Mouse (Mus musculus) testis, adult 2 months (tissue): ENCODE data around the gene Gse1. TPM values are rescaled to one million over a fixed set of nuclear protein-coding genes. Genes with fewer than 3 reads are reported as not detected.

Experiments
- H3K27ac ChIP-seq: fragments of 200-500 bp; 2 replicates; pipeline ENCODE4 v1.5.1; 2012; ENCODE audit warnings: low read depth, low read length; ENCODE audit not compliant: control insufficient read depth, insufficient read depth
- H3K27me3 ChIP-seq: fragments of 200-500 bp; 2 replicates; pipeline ENCODE4 v1.6.1; 2012; ENCODE audit warnings: mild to moderate bottlenecking, low read length, moderate library complexity; ENCODE audit not compliant: control insufficient read depth, insufficient read depth
- H3K36me3 ChIP-seq: fragments of 200-500 bp; 2 replicates; pipeline ENCODE4 v1.6.1; 2012; ENCODE audit warnings: mild to moderate bottlenecking, low read length; ENCODE audit not compliant: control insufficient read depth, insufficient read depth
- H3K4me1 ChIP-seq: fragments of 200-500 bp; 2 replicates; pipeline ENCODE4 v1.6.1; 2012; ENCODE audit warnings: low read length; ENCODE audit not compliant: control insufficient read depth, insufficient read depth
- H3K4me3 ChIP-seq: fragments of 200-500 bp; 2 replicates; pipeline ENCODE4 v1.5.1; 2012; ENCODE audit warnings: low read depth, mild to moderate bottlenecking, low read length, moderate library complexity, mixed read lengths; ENCODE audit not compliant: control insufficient read depth
- CTCF ChIP-seq: fragments of 200-500 bp; IDR thresholded peaks from 2 replicates; pipeline ENCODE4 v1.5.1; 2012; ENCODE audit warnings: low read depth, mild to moderate bottlenecking, inconsistent platforms, low read length, moderate library complexity; ENCODE audit not compliant: control insufficient read depth, insufficient read depth, insufficient replicate concordance
- POLR2A ChIP-seq: fragments of 200-500 bp; IDR thresholded peaks from 2 replicates; pipeline ENCODE4 v1.6.1; 2012; ENCODE audit warnings: low read depth, mild to moderate bottlenecking, inconsistent platforms, low read length, moderate library complexity; ENCODE audit not compliant: control insufficient read depth
- polyA plus RNA-seq: library from polyadenylated mRNA; depleted of rRNA; stranded (reverse); fragments of >200 nt; gene quantifications from 2 replicates; pipeline ENCODE4 v1.2.3, GENCODE M21; 2012

Gene Gse1
- polyA plus RNA-seq, 1 experiment: 4.0 TPM

DNA sequence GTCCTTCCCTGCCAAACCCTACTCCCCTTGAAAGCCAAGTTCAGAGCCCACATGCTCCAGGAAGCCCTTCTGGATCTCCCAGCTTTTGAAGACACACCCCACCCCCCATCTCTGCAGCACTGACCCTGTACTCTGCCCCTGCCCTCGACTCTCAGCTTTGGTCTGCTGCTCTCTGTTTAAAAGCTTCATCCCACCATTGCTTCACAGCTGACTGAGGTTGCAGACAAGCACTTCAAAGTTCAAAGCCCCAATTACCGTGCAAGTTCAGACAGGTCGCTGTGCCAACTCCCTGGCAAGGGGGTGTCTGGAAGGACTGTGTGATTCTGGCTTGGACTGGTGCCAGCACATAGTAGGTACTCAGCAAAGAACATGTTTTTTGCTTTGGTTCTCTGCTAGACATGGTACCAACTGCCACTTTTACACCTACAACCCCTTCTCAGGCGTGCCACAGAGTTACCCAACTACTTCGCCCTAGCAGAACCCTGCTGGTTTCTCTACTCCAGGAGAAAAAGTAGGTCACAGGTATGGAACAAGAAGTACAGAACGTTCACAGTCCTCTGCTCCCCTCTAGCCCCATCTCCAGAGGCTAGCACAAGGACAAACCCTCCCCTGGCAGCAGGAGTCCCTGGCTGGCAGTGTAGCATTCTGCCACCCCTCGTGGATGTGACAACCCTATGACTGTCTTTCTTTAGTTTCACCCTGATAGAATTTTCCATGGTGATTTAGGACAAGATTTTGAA, 123.2 kb downstream of the Gse1 start:
- H3K4me1 ChIP-seq: peaks cover 2% of the 10 kb centered on the region; the same call in 1 of the 2 replicates
- TF ChIP-seq CTCF (no peak), POLR2A (no peak)
- H3K36me3 ChIP-seq: no peaks in the 10 kb centered on the region

DNA sequence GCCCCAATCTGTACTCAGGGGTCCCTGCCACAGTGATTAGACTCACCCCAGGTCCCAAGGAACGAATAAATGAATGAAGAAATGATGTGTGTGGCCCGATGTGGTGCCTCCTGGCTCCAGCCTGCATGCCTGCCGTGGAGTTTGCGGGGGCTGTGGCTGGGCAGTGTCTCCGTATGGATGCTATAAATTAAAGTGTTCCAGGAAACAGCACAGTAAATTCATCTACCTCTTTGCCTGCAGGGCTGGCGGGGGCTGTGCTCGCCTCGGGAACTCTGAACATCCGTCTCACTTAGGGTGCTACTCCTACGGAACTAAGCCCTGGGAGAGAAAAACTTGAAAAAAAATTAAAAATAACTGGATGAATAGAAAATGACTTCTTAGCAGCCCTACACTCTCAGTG, 123.8 kb downstream of the Gse1 start:
- TF ChIP-seq POLR2A (no peak), CTCF (no peak)
- H3K4me1 ChIP-seq: peaks cover 2% of the 10 kb centered on the region; the same call in 1 of the 2 replicates
- no peaks in the 10 kb centered on the region for H3K36me3 ChIP-seq
- no peak overlapping the region for H3K27ac ChIP-seq
- H3K27me3 ChIP-seq: no peaks in the 10 kb centered on the region
- H3K4me3 ChIP-seq: no peak overlapping the region

More for the DNA sequence above, 123.2 kb downstream of the Gse1 start:
- no peak overlapping the region for H3K4me3 ChIP-seq
- no peaks in the 10 kb centered on the region for H3K27me3 ChIP-seq
- H3K27ac ChIP-seq: no peak overlapping the region

DNA sequence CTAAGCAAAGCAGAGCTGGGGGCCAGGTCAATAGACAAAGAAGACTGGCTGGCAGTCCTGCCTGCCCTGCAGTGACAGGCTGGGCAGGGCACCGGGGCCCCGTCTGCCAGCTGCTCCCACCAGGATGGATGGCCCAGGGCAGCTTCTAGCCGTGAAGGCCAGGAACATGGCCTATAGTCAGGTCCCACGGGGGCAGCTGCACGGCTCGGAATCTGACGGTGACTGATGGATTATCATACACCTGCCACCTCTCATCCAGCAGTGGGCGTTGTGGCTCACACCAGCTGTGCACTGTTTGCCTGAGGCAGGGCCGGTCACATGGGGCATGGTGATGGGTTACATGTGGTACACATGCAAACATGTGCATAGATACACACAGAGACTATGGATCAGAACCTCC, 127.8 kb downstream of the Gse1 start:
- Histone ChIP-seq H3K27ac (no peak overlapping the region), H3K36me3 (no peaks in the 10 kb centered on the region), H3K27me3 (no peaks in the 10 kb centered on the region), H3K4me1 (peaks cover 2% of the 10 kb centered on the region; the same call in 1 of the 2 replicates), H3K4me3 (no peak overlapping the region)
- no peak for TF ChIP-seq POLR2A
- TF ChIP-seq CTCF: no peak

DNA sequence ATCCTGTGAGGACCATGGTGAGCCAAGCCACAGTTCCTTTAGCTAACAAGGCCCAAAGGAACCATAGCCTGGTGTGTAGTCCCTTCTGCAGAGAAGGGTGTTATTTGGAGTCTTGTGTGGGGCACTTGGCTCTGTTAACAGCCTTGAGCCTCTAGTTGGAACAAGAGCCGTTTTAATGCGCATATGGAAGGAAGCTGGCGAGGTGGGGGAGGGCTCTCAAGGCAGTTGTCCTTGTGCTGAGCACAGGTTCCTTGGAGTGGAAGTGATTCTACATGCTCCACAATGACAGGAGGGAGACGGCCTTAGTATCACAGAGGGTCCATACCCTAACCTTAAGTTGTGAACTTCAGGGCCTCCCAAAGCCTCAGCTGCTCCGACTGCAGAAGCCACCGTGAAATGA, 129.2 kb downstream of the Gse1 start:
- H3K4me1 ChIP-seq: no peaks in the 10 kb centered on the region
- TF ChIP-seq POLR2A (no peak), CTCF (no peak)
- H3K27me3 ChIP-seq: no peaks in the 10 kb centered on the region
- H3K36me3 ChIP-seq: no peaks in the 10 kb centered on the region
- H3K4me3 ChIP-seq: no peak overlapping the region
- H3K27ac ChIP-seq: no peak overlapping the region

DNA sequence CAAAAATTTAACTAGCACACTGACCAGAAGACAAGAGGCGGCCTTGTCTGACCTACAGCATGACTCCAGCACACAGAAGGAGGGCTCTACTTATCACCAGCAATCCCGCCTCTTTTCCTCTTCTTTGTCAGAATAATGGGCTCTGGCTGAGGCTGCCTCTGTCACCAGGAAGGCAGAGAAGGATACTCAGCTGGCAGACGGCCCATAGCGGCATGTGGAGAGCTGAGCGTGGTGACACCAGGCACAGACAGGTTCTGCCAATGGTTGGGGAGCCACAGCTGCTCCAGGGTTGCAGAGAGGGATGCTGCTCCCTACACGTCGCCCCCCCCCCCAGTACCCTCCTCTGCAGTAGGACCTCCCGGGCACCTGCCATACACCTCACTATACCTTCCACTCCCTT, 133.0 kb downstream of the Gse1 start:
- no peaks in the 10 kb centered on the region for H3K36me3 ChIP-seq
- H3K27ac ChIP-seq: no peak overlapping the region
- H3K27me3 ChIP-seq: no peaks in the 10 kb centered on the region
- TF ChIP-seq CTCF (no peak), POLR2A (no peak)
- H3K4me3 ChIP-seq: no peak overlapping the region
- H3K4me1 ChIP-seq: no peaks in the 10 kb centered on the region

DNA sequence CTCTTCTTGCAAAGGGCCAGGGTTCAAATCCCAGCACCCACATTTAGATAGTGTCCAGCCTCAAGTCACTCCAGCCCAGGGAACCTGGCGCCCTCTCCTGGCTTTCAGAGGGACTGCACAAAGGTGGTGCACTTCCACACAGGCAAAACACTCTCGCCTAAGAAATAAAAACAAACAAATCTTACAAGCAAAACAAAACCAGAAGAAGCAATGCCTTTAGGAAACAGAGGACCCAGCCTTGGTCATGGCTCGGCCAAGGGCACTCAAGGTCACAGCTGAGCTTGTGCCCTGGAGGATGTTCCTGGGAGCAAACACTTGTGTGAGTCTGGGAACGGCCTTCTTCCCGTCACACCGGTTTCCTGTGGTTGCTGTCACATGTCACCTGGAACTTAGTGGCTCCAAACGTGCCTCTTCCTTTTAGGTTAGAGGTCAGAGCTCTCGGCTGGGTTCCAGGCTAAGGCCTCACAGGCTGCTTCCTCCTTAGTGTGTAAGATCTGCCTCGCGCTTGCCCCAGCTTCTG, 135.4 kb downstream of the Gse1 start:
- TF ChIP-seq CTCF: peak; percentile 81; the same call in 1 of the 2 replicates
- TF ChIP-seq POLR2A: no peak
- Histone ChIP-seq H3K4me3 (no peak overlapping the region), H3K36me3 (no peaks in the 10 kb centered on the region), H3K27me3 (no peaks in the 10 kb centered on the region), H3K4me1 (peaks cover under 1% of the 10 kb centered on the region), H3K27ac (no peak overlapping the region)

DNA sequence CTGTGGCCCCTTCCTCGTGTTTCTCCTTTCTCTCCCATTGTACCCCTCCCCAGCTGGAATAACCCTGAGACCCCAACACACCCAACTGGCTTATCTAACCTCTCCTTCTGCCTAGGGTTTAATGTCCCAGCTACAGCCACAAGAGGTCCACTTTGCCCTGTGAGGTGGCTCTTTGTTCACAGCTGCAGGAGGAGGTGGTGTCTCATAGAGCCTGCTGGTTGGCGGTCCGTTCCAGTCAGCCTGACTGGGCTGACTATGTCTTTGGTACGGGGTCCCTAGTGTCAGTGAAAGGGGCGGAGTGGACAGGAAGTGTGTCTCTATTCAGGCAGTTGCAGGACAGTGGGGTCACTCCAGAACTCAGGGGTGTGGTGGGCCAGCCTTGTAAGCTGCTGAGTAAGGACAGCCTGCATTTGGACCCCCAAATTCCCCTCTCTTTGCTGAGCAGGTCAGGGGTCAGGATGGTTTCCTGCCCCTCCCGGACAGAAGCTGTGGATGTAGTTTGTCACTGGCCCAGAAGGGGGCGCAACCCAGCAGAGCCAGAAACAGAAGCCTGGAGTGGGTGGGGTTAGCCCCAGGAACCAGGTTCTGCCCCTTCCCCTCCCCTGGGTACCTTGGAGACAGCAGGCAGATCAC, 136.0 kb downstream of the Gse1 start:
- Histone ChIP-seq H3K4me3 (no peak overlapping the region), H3K27ac (no peak overlapping the region), H3K36me3 (no peaks in the 10 kb centered on the region), H3K27me3 (no peaks in the 10 kb centered on the region), H3K4me1 (peaks cover 5% of the 10 kb centered on the region)
- TF ChIP-seq POLR2A (no peak), CTCF (peak; percentile 46; the same call in 1 of the 2 replicates)
